Mouse (Mus musculus) frontal cortex, adult (tissue): ENCODE measurements around the gene Suds3.

Experiments
- ATAC-seq: cut with Nextera tagmentation; 2 replicates; pipeline ENCODE4 v1.9.2; 2017; ENCODE audit warnings: mild to moderate bottlenecking, moderate library complexity, mixed read lengths; ENCODE audit not compliant: low TSS enrichment

Gene Suds3

GRCm38 (mm10) chr5:117042661-117043060, 73.3 kb downstream of the Suds3 start:
- ATAC-seq = no peak
